Mouse (Mus musculus): ENCODE results near the gene Tnfrsf1b. TPM values are rescaled to one million over a fixed set of nuclear protein-coding genes. Genes with fewer than 3 reads are reported as not detected.

Tnfrsf1b gene
- 1 to 10 TPM; 5.3 to 7.2 TPM for total RNA-seq (2021)

DNA sequence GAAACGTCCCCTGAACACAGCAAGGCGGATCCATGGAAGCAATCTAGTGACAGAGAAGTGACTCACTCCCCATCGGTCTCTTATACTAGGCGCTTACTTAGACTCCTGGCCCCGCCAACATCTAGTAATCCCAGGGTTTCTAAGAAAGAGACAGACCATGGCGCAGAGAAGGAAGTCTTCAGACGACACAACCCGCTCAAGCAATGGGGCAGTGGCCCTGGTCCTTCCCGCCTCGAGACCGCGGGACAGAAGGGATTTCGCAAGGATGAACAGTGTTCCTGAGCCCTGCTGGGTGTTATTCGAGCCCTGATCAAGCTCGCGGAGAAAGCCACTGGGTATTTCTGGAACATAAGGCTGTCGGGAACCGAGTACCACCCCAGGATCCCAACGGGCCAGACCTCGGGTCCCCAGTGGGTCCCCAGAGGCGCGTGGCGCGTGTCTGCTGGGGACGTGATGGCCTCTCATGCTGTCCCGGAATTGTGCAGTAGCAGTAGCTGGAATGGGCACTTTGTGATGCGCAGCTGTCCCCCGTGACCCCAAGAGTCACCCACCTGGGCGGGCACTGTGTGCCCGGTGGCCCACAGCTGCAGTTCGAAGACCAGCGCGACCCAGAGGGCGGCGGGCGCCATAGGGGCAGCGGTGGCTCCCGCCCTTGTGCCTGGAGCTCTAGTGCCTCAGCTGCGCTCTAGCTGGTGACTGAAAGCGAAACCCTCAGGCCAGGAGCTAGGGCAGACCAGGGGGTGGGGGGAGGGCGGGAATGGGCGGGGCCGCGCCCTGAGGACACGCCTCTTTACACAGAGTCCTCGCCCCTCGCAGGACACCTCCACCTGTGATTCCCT lies at the start of gene Tnfrsf1b:
Gene Tnfrsf1b (minus strand): TSS at position 698 of the 839 bp plus-strand sequence.
- intact Hi-C loops (cut with DNase I) = loop anchor here (2.0 kb wide), 1 partner anchor 32 kb away; no protein-coding TSS in a partner anchor
- DNase-seq = peak; percentile 61 to 65

DNA sequence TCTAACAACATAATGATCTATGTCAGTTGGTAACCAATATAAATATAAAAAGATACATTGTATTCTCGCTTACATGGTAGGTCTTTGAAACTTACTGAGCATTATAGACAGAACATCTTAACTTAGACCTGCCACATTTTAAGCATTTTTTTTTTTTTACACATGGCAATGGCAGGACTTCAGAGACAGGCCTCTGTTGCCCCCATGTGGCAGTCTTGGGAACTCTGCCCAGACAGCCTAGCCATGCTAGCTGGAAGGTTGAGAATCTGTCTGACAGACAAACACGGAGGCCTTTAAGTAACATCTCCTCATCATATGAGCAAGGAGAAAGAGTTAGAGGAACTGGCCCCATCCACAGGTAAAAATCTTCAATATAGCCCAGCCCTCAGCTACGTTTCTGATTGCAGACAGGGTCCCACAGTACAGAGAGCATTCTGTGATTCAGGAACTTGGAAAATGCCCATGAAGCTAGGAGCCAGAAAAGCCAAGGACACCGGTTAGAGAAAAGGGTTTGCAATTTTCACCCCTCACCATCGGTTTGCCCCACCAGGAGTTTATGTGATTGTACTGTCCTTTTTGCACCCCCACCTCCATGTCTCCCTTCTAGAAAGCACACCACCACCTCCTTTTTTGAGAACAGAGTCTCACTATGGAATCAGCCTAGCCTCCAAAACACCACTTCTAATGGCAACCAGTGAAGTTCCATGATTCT lies 49.1 kb upstream of the Tnfrsf1b start:
- intact Hi-C loops (cut with DNase I) = loop anchor here (2.0 to 5.0 kb wide), 2 partner anchors 139 to 528 kb away; no protein-coding TSS in a partner anchor
- peak; percentile 69 to 81 for DNase-seq

DNA sequence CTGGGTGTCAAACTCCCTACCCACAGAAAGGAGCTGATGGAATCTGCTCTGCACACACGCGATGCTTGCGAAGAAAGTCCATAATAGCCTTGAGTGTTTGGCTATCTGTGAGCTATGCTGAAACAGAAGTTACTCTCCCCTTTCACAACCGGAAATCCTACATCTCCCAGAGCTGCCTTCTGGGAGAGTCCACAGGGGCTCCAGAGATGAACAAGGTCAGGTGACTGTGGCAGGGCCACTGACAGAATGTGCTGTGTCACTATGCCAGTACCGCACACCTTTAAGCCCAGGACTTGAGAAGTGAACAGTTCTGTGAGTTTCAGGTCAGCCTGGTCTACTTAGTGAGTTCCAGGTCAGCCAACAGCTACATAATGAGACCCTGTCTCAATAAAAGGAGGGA lies 47.9 kb upstream of the Tnfrsf1b start:
- intact Hi-C loops (cut with DNase I) = loop anchor here (2.0 kb wide), 1 partner anchor 138 kb away; no protein-coding TSS in a partner anchor
- no peak for DNase-seq

DNA sequence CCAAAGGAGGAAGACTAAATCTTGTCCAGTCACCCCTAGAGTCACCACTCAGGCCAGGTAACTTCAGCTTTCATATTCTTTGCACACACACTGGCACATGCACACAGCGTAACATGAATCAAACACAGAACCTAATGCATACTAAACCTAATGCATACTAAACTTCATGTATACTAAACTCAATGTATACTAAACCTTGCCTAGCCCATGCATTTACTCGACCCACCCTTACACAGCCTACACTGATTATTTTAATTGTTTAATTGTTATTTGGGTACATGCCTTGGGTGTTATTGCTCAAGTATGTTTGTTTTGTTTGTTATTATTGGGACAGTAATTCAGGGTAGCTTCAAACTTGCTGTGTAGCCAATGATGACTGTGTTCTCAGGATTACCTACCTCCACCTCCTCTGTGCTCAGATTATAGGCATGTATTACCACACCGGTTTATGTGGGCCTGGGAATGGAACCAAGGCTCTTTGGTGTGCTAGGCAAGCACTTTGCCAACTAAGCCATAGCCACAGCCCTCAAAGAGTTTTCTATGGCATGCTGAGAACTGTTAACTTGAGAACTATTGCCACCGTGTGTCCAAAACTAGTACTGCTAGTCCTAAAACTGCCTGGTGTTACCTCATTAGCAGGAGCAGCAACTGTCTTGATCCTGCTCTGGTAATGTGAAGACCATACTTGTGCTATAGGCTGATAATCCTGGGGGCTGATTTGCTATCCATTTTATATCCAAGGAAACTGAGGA lies 39.9 kb upstream of the Tnfrsf1b start:
- intact Hi-C loops (cut with DNase I) = loop anchor here (1.0 to 5.0 kb wide), 4 partner anchors 72 to 394 kb away; partner anchors contain the start of genes Dhrs3 and Vps13d
- DNase-seq = peak; percentile 84 to 89

DNA sequence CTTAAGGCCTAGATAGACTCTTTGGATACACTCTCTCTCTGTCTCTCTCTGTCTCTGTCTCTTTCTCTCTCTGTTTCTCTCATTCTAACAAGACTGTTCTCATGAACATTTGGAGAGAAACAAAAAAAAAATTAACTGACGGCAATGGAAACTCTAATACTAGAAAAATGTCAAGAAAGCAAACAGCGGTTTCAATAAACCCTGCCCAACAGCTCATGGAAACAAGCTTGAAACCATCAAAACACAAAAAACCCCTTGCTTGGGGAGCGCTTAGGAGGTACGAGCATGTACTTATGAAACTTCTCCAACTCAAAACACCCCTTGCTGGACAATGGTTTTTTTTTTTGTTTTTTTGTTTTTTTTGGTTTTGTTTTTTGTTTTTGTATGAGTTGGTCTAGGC lies 38.0 kb upstream of the Tnfrsf1b start:
- no peak for DNase-seq
- intact Hi-C loops (cut with DNase I) = loop anchor here (5.0 kb wide), 2 partner anchors 87 to 392 kb away; partner anchors contain the start of genes Dhrs3 and Vps13d

DNA sequence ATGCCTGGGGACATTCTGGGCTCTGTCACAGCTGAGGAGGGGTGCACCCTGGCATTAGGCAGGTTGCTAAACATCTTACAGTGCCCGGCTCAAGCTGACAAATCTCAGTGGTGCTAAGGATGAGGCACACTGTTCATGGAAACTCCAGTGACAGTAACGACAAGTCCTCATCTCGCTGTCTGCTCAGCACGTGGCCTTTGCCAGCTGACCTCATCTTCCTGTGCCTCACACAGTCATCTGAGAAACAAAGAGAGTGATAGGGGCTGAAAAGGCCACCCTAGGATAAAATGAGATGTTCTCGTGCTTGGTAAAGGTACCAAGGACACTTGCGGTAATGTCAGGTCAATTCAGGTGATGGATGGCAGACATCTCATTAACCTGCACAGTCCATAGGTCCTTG lies 36.8 kb upstream of the Tnfrsf1b start:
- DNase-seq = no peak
- intact Hi-C loops (cut with DNase I) = no loop called here

DNA sequence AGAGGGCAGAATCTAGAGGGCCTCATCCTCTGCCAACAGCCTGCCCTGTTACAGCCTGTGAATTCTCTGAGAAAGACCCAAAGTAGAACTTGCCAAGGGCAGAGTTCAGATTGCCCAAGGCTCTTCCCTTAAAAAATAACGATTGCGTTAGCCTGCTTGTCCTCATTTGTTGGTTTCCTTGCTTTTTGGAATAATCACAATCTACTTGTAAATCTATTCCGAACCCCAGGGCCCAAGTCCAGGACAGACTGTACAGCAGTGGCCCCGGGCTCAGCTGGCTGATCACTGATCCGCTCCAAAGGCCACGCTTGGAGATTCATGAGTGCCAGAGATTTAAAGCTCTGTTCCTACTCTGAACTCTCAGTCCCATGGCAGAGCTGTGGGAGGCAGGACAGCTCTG lies 34.3 kb upstream of the Tnfrsf1b start:
- intact Hi-C loops (cut with DNase I) = no loop called here
- DNase-seq = no peak

DNA sequence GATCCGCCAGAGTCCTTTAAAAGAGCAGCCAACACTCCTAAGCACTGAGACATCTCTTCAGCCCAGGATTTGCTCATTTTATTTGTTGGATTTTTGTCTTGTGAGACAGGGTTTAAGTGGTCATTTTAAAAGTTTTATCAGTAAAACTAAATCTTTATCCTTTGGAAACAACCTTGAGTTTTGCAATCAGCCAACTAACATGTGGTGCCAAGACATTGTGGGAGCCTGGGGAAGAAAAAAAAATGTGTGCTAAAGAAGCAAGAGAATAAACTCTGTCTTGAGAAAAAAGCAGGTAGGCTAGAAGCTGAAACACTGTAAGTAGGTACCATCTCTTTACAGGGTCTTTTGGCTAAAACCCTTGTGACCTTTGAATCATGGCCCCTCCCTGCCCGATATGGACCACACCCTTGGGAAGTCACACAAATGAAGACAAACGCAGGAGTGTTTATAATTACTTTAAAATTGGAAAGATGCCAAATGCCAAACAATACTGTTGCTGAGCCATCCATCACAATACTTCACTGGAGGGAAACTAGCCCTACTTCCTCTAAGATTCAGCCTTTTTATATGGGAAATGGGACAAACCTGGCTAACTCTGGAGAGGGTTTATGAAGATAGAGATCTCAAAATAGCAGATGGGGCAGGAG lies 32.2 kb upstream of the Tnfrsf1b start:
- DNase-seq = no peak
- intact Hi-C loops (cut with DNase I) = no loop called here

DNA sequence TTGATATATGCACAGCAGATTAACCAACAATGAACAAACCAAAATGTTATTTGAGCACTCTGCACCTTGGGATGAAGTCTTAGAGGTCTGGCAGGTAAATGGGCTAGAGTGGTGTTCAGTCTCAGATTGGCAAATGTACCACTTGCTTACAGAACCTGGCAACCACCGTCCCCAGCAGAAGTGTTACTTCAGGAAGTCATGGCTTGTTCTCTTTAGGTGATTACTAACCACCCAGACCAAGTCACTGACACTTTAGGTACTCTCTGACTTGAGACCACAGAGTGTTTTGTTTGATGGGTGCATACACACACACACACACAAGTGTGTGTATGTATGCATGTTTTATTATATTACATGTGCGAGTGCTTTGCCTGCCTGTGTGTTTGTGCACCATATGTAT lies 31.6 kb upstream of the Tnfrsf1b start:
- DNase-seq = no peak
- intact Hi-C loops (cut with DNase I) = no loop called here

DNA sequence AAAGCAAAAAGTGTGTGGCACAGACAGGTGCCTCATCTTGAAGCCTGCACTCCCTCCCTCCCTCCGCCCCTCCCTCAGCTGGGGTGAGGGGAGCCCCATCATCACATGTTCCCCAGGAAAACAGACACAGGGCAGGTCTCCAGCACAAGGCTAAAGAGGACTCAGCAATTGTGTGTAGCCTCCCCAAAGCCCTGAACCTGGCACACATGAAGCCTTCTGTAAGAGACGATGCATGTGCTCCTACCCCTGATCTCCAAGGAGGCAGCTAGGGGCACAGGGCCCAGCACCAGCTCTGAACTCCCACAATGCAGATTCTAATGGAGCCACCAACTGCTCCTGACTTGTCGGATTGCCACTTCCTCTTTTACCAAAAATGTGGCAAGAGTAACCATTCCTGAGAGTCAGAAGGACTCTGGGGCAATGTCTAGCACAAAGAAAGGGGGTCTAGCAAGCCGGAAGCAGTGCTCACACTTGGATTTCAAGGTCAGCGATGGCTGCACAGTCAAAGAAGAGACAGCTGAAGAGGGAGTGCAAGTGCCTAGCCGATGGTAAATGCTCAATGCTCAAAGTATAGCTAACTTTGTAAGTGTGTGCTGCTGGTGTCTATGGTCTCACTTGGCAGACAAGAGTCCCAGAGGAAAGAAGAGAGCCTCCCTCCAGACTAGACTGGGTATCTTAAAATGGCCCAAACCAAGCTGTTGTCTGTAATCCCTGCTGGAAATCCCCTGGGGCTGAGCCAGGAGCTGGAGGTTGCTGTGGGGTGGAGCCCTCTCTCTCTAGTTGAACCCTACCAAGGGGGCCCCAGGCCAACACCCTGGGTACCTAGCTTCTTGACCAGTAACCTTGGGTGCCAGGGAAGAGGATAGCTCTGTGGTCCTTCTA lies 29.9 kb upstream of the Tnfrsf1b start:
- no peak for DNase-seq
- intact Hi-C loops (cut with DNase I) = no loop called here

DNA sequence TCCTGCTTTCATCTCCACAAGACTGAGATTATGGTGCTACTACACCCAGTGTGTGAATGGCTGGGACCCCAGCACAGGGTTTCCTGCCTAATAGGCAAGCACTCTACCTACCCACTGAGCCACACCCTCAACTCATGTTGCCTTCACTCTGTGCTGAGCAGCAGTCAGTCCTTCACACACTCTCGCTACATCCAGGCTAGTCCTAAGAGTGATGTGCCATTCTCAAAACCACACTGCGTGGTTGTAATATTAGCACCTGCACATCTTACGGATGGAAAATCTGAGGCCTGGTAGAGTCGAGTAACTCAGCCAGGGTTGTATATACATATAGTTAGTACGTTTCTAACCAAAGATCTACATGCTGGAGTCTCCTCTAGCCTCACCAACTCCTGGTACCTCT lies 28.2 kb upstream of the Tnfrsf1b start:
- intact Hi-C loops (cut with DNase I) = no loop called here
- no peak for DNase-seq

DNA sequence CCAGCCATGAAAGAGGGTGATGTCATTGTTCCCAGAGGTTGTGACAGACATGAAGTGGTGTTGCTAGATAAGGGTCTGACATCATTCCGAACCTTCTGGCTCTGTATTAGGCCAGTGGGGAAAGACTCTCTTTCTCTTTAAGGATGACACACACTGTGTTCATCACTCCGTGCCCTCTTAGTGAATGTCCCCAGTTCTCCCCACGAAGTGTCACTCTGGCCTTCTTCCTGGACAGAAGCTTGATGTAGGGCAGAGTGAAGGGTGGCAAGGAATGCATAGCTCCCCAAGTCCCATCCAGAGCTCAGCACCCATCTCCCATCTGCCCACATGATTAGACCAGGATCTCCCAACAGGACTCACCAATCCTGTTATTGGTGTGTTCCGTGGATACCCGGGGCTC lies 27.3 kb upstream of the Tnfrsf1b start:
- no peak for DNase-seq
- intact Hi-C loops (cut with DNase I) = no loop called here

DNA sequence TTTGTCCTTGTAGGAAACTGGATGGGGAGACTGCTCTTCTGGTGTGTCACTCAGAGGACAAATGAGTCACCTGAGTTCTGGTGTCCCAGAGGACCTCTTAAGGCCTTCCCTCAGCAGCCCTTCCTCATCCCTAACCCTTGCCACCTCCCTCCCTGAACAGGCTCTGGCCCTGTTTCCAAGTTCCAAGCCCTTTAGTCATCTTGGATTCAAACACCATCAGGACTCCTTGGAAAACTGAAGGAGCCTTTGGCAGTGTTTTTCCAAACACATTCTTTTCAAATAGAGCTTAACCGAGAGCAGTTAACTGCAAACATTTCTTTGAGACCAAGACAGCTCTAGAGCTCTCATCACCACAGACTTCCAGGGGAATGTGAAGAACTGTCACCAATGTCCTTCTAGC lies 26.1 kb upstream of the Tnfrsf1b start:
- peak; percentile 59 to 63 for DNase-seq
- intact Hi-C loops (cut with DNase I) = no loop called here

DNA sequence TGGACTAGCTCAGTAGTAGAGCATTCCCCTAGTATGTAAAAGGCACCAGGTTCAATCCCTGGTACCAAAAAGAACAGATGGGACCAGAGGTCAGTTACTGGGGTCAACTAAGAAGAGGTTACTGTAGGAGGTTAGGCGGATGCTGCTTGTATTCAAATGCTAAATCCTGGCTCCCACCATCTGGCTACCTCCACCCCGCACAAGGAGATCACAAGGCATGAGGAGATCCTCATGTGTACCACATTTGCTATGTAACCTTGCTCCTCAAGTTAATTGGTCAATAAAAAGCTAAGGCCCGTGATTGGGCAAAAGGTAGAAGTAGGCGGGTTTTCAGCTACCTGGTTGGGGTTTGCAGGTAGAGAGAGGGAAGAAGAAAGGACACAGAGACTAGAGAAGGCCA lies 25.0 kb upstream of the Tnfrsf1b start:
- intact Hi-C loops (cut with DNase I) = no loop called here
- DNase-seq = no peak

DNA sequence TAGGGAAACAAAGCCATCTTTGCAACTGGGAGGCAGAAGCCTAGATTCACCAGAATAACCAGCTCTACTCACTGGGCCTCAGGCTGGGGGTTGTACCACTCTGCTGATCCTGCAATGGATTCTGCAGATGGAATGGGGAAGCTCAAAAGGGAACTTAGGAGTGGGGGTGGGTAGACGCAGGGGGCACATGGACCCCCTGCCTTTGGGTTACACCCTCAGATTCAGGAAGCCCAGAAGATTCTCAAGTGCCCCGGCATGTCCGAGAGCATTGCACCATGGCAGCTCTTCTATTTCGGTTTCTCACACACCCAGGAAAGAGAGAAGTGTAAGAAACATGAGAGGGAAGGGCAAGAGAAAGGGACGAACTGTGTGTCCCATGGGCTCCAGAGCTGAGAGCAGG lies 23.5 kb upstream of the Tnfrsf1b start:
- intact Hi-C loops (cut with DNase I) = no loop called here
- no peak for DNase-seq

DNA sequence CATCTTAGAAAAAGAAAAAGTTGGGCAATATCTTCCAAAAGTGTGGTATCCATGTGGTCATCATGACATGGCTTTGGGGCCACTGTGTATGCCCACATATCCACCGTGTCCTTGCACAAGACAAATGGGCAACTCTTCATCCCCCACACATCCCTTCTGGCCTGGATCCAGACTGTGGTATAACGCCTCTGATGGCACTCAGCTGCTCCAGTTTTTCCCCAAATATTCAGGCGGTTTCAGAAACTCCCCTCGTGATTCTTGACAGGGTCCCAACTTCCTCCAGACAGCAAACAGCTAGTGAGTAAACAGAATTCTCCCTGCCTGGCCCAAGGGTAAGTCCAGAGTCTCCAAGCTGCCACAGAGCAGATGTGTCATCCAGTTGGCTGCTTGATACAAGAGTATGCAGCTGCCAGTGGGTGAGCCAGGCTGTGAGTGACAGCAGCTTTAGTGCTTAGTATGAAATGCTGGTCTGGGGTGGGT lies 21.0 kb upstream of the Tnfrsf1b start:
- DNase-seq = peak in 1 of 2 experiments; percentile 37
- intact Hi-C loops (cut with DNase I) = no loop called here

DNA sequence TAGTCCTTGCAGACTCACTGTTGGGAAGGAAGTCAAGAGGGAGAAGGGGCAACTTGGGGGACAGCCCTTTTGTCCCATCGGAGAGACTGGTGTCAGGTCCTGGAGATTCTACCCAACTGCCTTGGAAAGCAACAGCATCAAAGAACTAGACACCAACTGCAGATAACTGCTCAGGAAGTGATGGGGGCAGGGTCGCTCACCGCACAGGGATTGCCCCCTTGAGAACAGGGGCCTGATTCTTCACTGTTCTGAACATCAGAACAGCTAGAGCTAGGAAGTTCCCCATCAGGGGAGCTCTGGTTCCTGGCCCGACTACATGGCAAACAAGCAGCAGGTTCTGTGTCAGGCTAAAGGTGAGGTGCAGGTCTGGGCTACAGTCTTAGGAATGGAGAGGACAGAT lies 19.8 kb upstream of the Tnfrsf1b start:
- DNase-seq = no peak
- intact Hi-C loops (cut with DNase I) = no loop called here

DNA sequence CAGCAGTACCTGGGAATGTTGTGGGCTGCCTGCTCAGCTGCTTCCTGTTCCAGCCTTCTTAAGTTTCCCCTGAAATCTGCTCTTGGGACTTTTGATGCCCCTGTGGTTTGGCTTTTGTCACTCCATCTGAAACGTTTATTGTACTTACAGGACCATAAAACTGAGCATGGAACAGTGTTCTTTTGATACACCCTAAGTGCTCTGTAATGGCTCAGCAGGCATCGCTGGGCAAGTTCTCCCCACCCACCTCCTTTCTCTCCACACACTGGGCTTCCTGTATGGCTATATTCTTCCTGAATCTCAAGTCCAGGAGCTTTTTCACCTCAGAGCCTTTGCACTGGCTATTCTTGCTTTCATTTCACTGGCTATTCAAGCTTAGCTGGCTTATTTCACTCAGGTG lies 18.1 kb upstream of the Tnfrsf1b start:
- DNase-seq = no peak
- intact Hi-C loops (cut with DNase I) = no loop called here

DNA sequence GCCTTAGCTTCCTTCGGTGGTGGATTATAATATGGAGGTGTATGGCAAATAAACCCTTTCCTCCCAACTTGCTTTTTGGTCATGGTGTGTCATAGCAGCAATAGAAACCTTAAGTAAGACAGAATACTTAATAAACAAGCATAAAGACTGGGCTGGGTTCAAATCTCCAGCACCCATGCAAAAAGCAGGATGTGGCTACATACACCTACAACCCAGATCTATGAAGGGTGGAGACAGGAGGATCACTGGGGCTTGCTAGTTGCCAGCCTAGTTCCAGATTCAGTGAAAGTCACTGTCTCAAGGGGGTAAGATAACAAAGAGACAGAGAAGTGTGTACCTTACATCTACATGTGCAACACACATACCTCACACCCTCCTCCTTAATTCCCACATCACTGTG lies 16.9 kb upstream of the Tnfrsf1b start:
- intact Hi-C loops (cut with DNase I) = no loop called here
- DNase-seq = no peak
